Mouse (Mus musculus): Measurements from ENCODE around the gene Eef2kmt.
A peak's percentile ranks its signal among the peaks of the same experiment; 100 is the strongest.

Eef2kmt gene

DNA sequence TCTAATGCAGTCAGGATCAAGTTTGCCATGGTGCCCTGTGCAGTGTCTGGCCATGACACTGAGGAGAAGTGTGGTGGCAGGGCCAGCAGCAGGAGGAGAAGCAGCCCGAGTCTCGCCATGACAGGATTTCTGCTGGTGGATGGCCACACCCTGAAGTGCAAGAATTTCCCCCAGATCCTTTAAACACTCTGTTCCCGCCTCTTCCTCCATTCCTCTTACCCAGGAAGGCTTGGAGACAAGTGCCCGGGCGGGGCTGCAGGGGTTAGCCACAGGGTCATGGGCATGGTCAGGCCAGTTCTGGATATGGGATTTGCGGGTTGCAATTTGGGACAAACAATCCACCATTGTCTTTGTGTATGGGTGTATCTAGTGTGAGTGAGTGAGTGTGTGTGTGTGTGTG lies 33.6 kb downstream of the Eef2kmt start, which contains the start of gene AU021092:
Gene AU021092 (minus strand): TSS at position 160 of the 400 bp plus-strand sequence.
- DNase-seq (ENCODE audit: low spot score) = no peak

DNA sequence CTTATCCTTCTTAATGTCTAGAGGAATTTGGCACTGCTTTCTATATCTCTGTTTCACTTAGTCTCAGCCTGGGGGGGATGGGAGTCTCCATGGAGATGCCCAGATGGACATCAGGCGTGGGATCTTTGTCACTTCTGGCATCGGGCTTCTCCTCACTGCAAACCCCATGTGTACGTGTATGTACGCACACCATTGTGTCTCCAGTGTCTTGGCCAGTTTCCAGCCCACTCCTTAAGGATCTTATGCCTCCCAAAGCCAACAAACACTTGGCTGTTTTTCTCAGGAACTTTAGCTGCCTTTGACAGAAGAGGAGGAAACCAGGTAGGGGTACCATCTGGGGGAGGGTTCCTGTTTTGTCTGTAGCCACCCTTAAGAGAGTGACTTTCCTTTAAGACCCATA lies 34.4 kb downstream of the Eef2kmt start:
- DNase-seq (ENCODE audit: low spot score) = no peak

DNA sequence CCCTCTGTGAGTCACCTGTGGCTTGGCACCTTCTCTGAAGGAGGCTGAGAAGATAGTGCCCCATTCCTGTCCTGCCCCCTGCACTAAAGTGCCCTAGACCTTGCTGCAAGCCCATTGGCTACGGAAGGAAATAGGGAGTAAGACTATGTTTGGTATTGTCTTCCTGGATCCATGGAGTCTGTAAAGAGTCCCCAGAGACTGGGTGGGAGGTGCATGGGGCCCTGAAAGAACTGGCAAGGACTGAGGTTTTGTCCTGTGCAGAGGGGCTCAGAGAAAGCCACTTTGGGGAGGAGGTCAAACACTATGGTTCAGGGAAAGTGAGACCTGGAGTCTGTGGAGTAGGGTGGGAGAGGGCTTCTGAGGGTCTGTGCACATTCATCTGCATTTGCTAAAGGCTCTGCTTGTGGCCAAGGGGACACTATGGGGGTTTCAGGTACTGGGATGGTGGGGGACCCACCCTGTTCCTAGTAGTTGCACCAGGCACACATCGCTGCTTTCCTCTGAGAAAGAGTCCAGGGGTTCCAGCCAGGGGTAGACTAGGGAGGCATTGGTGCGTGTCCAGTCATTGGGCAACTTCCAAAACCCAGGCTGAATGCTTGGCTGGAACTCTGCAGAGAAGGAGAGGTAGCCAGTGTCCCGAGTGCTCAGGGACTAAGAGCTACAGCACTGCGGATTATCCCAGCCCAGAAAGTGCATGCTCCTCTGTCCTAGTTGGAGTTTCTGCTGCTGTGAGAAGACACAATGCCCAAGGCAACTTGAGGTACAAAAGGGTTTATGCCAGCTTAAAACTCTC lies 38.2 kb downstream of the Eef2kmt start:
- DNase-seq (ENCODE audit: low spot score) = no peak

DNA sequence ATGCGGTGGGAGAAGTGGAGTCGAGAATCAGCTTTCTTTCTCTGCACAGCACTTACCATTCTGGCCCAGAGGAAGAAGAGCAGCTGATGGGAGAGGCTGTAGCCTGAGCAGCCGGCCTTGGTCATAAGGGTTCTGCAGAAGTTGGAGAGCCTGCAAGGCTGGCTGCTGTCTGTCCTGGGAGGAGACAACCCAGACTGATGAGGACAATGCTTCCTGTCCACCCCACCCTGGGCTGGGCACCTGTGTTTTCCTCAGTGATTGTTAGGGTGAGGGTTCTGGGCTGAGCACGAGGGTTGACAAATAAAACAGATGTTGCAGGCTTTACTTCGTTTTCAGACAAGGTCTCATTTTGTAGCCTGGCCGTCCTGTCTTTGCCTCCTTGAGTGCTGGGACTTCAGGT lies 39.1 kb downstream of the Eef2kmt start:
- no peak for DNase-seq (ENCODE audit: low spot score)

DNA sequence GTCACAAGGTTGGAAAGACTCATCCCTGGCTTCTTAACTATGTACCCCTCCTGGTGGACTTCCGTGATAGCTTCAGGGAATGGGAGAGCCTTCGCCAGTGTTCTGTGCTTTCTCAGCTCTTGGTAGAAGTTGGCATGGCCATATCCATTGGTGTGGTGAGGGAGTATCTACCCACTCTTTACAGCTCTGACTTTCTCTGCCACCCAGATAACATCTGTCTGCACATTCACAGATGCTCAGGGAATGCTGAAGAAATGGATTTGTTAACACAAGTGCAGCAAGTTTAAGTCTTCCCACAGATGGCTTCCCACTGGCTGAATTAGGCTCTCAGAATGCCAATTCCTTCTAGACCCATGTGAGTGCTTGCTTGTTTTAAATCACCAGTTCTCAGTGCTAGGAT lies 41.7 kb downstream of the Eef2kmt start:
- DNase-seq (ENCODE audit: low spot score) = no peak

DNA sequence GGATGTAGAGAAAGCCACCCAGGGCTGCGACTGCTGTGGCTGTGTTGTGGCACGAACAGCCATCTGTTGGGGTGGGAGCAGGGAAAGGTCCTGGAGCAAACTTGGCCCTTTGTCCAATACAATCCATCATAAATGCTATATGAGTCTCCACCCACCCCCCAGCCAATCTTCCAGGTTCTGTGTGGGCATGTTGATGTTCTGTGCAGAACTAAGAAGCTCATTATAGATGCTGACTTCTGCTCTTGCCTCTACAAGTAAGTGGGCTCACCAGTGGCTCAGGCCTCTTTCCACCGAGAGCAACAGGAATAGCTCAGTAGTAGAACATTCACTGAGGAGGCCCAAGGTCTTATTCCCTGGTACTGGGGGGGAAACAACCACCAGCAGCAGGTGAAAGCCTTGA lies 43.6 kb downstream of the Eef2kmt start:
- no peak for DNase-seq (ENCODE audit: low spot score)

DNA sequence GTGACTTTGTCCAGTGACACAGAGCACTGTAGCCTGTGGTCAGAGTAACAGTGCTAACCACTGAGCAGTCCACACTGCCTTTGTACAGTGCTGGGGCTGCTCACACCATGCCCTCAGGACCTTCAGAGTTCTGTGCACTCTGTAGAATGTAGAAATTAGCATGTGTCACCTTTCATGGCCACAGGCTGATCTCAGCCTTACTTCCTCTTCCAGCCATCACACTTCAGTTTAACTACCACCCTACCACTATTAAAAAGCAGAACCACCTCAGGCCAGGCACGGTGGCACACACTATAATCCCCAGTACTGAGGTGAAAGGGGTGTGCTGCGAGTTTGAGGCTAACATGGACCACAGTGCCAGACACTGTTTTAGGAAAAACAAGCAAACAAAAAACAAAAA lies 45.4 kb downstream of the Eef2kmt start:
- no peak for DNase-seq (ENCODE audit: low spot score)

DNA sequence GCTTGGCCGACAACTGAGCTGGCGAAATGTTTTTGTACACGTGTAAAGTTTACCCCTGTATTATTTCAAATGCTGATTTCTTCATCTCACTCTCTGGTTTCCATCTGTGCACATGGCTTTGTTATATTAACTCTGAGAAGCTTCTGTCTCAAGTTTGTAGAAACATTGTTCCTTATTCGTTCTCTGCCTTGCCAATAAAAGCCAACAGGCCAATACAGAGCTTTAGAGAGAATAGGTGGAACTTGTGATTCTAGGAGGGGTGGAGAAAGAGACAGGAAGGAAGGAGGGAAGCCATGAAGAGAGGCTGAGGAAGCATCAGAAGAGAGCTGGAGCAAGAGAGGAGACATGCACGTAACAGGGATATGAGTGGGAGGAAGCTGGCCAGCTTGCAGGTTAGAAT lies 49.7 kb downstream of the Eef2kmt start:
- no peak for DNase-seq (ENCODE audit: low spot score)

DNA sequence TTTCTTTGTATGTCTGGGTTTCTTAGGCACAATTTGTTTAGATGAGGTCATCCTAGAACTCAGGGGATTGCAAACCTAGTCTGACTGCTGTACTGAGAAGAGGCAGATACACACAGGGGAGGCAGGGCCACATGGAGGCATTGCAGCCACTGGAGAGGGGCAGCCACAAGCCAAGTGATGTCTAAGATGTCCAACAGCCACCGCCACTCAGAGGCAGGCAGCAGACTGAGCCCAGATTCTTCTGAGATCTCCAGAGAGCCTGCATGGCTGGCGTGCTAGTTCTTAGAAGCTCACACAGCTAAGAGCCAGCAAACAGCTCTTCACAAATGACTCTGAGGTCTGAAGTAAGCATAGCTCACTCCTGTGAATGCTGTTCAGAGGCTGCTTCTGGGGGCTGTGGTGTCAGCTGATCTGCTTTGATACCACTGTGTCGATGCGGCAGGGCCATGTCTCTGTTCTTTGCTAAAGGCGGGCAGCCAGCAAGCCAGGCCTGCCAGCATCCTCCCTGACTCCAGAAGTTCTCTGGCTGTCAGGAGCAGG lies 50.3 kb downstream of the Eef2kmt start:
- DNase-seq (ENCODE audit: low spot score) = no peak

DNA sequence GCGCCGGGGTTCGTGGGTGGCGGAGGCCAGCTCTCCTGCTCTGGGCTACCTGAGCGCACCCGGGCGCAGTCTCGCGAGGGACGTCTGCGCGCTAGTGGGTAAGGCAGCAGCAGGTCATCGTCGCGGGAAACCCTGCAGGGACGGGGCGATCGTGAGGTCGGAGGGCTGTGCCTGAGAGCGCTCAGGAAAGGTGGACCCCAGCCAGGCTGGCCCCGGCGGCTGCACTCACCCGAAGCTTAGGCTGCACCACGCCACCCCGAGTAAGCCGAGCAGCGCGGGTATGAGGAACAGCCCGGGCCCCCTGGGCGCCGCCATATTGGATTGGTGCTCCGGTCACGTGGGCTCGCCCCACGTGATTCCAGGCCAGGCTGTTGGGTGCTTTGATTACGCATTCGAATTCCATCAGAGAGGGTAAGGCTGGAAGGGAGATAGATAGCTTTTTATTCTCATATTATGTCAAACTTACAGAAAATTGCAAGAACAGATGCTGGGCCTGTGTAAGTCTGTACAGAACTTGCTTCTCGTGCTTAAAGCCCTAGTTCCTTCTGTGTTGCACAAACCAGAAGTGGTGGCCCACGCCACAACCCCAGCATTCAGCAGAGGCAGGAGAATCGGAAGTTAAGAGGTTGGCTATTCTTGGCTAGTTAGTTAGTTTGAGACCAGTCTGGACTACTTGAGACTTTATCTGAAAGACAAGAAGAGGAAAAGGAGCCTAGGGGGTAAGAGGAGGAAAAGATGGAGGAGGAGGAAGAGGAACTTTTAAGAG lies 51.9 kb downstream of the Eef2kmt start, which contains the start of gene Nagpa:
Gene Nagpa (minus strand): TSS at position 345 of the 766 bp plus-strand sequence.
- DNase-seq (ENCODE audit: low spot score) = peak; percentile 91

DNA sequence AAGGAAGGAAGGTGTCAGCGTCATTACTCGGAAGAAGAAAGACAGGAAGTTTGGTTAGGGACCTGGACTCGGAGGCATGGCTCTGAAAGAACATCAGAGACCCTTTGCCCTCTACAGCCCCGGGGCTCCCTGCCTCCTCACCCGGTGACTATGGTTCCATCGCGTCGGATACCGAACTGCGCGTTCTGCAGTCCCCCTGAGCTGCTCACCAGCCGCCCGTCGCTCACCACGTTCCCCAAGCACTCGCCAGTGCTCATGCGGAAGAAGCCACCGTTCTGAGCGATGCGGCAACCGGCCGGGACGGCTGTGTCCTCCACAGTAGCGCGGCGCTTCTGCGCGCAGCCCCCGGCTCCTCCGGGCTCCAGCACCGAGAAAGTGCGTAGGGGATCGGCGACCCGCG lies 52.6 kb downstream of the Eef2kmt start:
- peak; percentile 13 for DNase-seq (ENCODE audit: low spot score)

DNA sequence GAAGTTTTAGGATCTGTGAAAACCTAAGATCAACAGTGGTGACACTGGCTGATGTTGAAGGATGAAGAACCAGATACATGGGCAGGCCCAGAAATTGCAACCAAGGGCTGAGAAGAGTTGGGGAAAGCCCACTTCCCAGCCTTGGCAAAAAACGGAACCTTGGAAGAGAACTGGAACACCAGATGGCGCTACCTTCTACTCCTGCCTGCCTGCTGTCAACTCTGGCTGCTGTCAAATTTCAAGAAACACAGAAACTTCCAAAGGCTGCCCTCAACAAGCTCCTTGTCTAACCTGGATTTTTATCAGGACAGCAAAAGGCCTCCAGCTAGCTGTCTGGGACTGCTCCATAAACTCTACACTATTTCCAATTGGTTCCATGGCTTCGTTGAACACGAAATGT lies 53.1 kb downstream of the Eef2kmt start:
- DNase-seq (ENCODE audit: low spot score) = peak; percentile 76

DNA sequence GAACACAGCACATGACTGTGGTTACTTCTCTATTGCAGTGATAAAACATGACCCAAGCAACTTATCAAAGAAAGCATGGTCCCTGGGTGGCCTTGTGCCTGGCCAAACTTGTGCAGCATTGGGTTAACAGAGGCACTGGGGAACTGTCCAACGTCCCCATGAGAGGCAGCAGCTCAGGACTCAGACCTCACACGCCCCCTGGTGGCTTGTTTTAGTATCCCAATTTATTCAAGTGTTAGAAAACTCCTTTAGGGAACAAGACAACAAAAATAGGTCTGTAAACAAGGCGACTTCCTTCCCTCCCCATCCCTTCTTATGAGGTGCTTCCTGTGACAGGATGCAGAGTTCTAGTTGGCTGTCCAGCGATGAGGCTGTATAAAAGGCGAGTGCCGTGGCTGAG lies 60.7 kb downstream of the Eef2kmt start:
- peak; percentile 87 for DNase-seq (ENCODE audit: low spot score)

All from retina, embryonic 14.5 days (tissue).